Mouse (Mus musculus) E14TG2a.4 (cell line): Measurements from ENCODE around the gene Cd300lg.

ENCODE experiments used
- CTCF ChIP-seq: conservative IDR thresholded peaks from 2 replicates; pipeline ENCODE4 v1.5.1; 2014; ENCODE audit warnings: low read length
- NANOG ChIP-seq: IDR thresholded peaks from 2 replicates; pipeline ENCODE4 v1.6.1; 2014; ENCODE audit warnings: borderline replicate concordance, low read length, mixed read lengths
- POU5F1 ChIP-seq: IDR thresholded peaks from 2 replicates; pipeline ENCODE4 v1.6.1; 2014; ENCODE audit warnings: low read length, borderline replicate concordance

DNA sequence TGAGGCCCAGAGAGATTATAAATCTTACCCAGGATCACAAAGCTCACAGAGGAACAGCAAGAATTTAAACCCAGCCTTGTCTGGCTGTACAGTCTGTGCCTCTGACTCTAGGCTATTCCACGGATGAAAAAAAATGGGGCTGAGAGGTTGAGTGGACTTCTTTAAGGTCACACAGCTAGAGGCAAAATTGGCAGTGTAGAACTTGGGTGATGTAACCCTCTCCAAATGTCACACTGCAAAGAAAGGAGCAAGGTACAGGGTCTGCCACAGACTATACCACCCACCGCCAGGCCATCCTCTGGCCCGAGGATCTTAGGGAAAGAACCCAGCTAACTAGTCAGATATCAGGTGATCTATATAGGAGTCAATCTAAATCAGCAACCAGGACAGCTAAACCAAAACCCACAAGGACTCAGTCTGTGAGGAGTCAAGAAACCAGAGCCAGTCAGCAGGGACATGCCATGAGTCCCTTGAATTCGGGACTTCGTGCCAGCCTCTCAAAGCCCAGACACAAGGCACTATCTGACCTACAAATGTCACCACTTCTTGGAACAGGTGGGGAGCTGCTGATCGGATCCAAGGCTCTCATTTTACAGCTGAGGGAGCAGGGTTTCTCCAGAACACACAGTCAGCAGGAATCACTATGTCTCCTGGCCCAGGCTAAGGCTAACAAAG lies 17.1 kb upstream of the Cd300lg start:
- TF ChIP-seq CTCF, result no peak
- no peak for TF ChIP-seq POU5F1
- no peak for TF ChIP-seq NANOG
